Mouse (Mus musculus) hindbrain, embryonic 11.5 days (tissue): Measurements from ENCODE around the gene Dock7. TPM values are rescaled to one million over a fixed set of nuclear protein-coding genes. Genes with fewer than 3 reads are reported as not detected.
"Not testable (repeated sequence)": the region's sequence is repeated elsewhere in the genome, so short reads cannot be mapped to it uniquely, and the experiment has no call there.

Experiments
- ATAC-seq: fragments of 200-750 bp; cut with Nextera tagmentation; 2 replicates; pipeline ENCODE4 v1.8.0; 2017; ENCODE audit warnings: mild to moderate bottlenecking, moderate TSS enrichment, moderate library complexity; ENCODE audit not compliant: low FRiP score
- DNase-seq: peaks from one replicate; pipeline ENCODE4 v3.0.0-alpha.2; 2015; ENCODE audit warnings: low spot score
- H3K27ac ChIP-seq: fragments of 300-500 bp; sonication (generic); 2 replicates; pipeline ENCODE4 v1.5.1; 2014; ENCODE audit warnings: mild to moderate bottlenecking, low read depth, low read length
- H3K27me3 ChIP-seq: fragments of 300-500 bp; sonication (generic); 2 replicates; pipeline ENCODE4 v1.6.1; 2014; ENCODE audit warnings: mild to moderate bottlenecking, low read length, moderate library complexity, mixed read lengths; ENCODE audit not compliant: control insufficient read depth, insufficient read depth
- H3K36me3 ChIP-seq: fragments of 300-500 bp; sonication (generic); 2 replicates; pipeline ENCODE4 v1.6.1; 2014; ENCODE audit warnings: mild to moderate bottlenecking, low read length, moderate library complexity, mixed read lengths; ENCODE audit not compliant: control insufficient read depth, insufficient read depth
- H3K4me1 ChIP-seq: fragments of 300-500 bp; sonication (generic); replicated peaks from 2 replicates; pipeline ENCODE4 v1.6.1; 2014; ENCODE audit warnings: low read length, mixed read lengths; ENCODE audit not compliant: control insufficient read depth, insufficient read depth
- H3K4me2 ChIP-seq: fragments of 300-500 bp; sonication (generic); replicated peaks from 2 replicates; pipeline ENCODE4 v1.6.1; 2014; ENCODE audit warnings: mild to moderate bottlenecking, low read depth, low read length
- H3K4me3 ChIP-seq: fragments of 300-500 bp; sonication (generic); 2 replicates; pipeline ENCODE4 v1.5.1; 2014; ENCODE audit warnings: low read depth, low read length
- H3K9ac ChIP-seq: fragments of 300-500 bp; sonication (generic); 2 replicates; pipeline ENCODE4 v1.6.1; 2014; ENCODE audit warnings: low read depth, low read length
- H3K9me3 ChIP-seq: fragments of 300-500 bp; sonication (generic); 2 replicates; pipeline ENCODE4 v1.6.1; 2016; ENCODE audit warnings: low read length; ENCODE audit not compliant: control insufficient read depth
- WGBS: fragments of 180-500 bp; shearing (Covaris S2); extraction: QIAGEN DNeasy Blood & Tissue Kit; methylation state at CpG from one replicate; pipeline ENCODE4 v1.1.7; 2014; 5-methylcytosine and 5-hydroxymethylcytosine counted together
- polyA plus RNA-seq: library from polyadenylated mRNA; unstranded; fragments of >200 nt; fragmentation: Nextera tagmentation; extraction: Ambion mirVana; gene quantifications from 2 replicates; pipeline ENCODE4 v1.2.1, GENCODE M21; 2014

The Dock7 gene
- polyA plus RNA-seq, 1 experiment from 2014 or later: 104 TPM

DNA sequence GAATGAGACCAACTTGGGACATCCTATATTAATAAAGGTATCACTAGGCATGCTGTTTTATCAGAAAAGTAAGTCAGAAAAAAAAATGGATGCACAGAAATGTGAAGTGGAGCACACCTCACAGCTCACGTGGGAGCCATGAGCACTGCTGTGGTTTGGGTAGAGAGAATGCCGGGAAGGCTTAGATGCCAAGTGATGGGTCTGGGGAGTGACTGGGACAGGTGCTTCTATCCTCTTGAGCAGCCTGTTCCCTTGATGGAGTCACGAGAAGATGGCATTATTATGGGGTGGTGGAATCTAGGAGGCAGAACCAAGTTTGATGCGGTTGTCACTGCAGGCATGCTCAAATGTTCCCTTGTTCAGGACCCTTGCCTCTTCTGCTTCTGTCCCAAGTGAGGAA, 109.7 kb downstream of the Dock7 start:
- no peak for DNase-seq
- H3K36me3 ChIP-seq: no peaks in the 10 kb centered on the region
- no peak overlapping the region for H3K4me3 ChIP-seq
- ATAC-seq: no peak
- no peak overlapping the region for H3K27ac ChIP-seq
- H3K9ac ChIP-seq: no peak overlapping the region
- H3K4me1 ChIP-seq: no peaks in the 10 kb centered on the region
- H3K27me3 ChIP-seq: no peaks in the 10 kb centered on the region
- 90% methylated on average over 4 of the region's 4 CpGs for WGBS
- H3K4me2 ChIP-seq: no peak overlapping the region
- no peaks in the 10 kb centered on the region for H3K9me3 ChIP-seq

GRCm38 (mm10) chr4:99006319-99006718, 114.4 kb downstream of the Dock7 start:
- no peaks in the 10 kb centered on the region for H3K4me1 ChIP-seq

GRCm38 (mm10) chr4:99005574-99005973, 115.1 kb downstream of the Dock7 start:
- DNase-seq (no peak), ATAC-seq (no peak)
- no peaks in the 10 kb centered on the region for H3K27me3 ChIP-seq
- no peaks in the 10 kb centered on the region for H3K4me1 ChIP-seq
- no peaks in the 10 kb centered on the region for H3K9me3 ChIP-seq
- no peak overlapping the region for H3K4me3 ChIP-seq
- H3K9ac ChIP-seq: no peak overlapping the region
- WGBS: 97% methylated on average over 2 of the region's 2 CpGs
- no peak overlapping the region for H3K4me2 ChIP-seq
- no peaks in the 10 kb centered on the region for H3K36me3 ChIP-seq
- no peak overlapping the region for H3K27ac ChIP-seq

More at GRCm38 (mm10) chr4:99006319-99006718, 114.4 kb downstream of the Dock7 start:
- ATAC-seq (no peak), DNase-seq (no peak)
- Histone ChIP-seq H3K27ac (no peak overlapping the region), H3K27me3 (no peaks in the 10 kb centered on the region), H3K36me3 (no peaks in the 10 kb centered on the region), H3K4me2 (no peak overlapping the region), H3K4me3 (no peak overlapping the region), H3K9me3 (no peaks in the 10 kb centered on the region), H3K9ac (no peak overlapping the region)
- WGBS: 94% methylated on average over 2 of the region's 2 CpGs

DNA sequence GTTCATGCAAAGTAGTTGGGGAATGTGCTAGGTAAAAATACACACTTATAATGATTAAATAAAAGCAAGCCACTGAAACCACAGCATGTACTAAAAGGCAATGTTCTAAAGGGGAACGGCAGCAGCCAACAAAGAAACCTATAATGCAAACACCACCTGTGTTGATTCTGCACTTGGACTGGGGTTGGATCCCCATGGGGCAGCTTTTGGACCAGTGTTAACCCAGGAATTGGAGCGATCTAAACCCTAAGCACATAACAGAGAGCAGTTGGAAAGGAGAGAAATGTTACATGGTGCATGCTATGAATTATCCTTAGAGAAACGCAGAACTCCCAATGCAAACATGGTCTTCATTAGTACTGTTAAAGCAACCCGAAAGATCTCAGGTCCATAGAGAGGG, 127.2 kb downstream of the Dock7 start:
- Histone ChIP-seq H3K4me1 (no peaks in the 10 kb centered on the region), H3K27me3 (no peaks in the 10 kb centered on the region), H3K4me2 (no peak overlapping the region), H3K9me3 (no peaks in the 10 kb centered on the region), H3K27ac (no peak overlapping the region), H3K36me3 (no peaks in the 10 kb centered on the region), H3K4me3 (no peak overlapping the region), H3K9ac (no peak overlapping the region)
- ATAC-seq (no peak), DNase-seq (no peak)
- WGBS: 85% methylated on average over 4 of the region's 4 CpGs

GRCm38 (mm10) chr4:98984701-98985100, 136.0 kb downstream of the Dock7 start:
- DNase-seq (no peak), ATAC-seq (no peak)
- Histone ChIP-seq H3K4me2 (no peak overlapping the region), H3K9me3 (no peaks in the 10 kb centered on the region), H3K4me1 (no peaks in the 10 kb centered on the region), H3K27me3 (no peaks in the 10 kb centered on the region), H3K36me3 (no peaks in the 10 kb centered on the region; the same call in 1 of the 2 replicates), H3K9ac (no peak overlapping the region), H3K4me3 (no peak overlapping the region), H3K27ac (no peak overlapping the region)
- WGBS: 91% methylated on average over 8 of the region's 8 CpGs

GRCm38 (mm10) chr4:98979976-98980375, 140.7 kb downstream of the Dock7 start:
- not testable (repeated sequence) for H3K4me2 ChIP-seq, ATAC-seq, H3K9me3 ChIP-seq, DNase-seq, H3K36me3 ChIP-seq, H3K9ac ChIP-seq, H3K4me3 ChIP-seq, H3K4me1 ChIP-seq, H3K27me3 ChIP-seq, H3K27ac ChIP-seq
- 90% methylated on average over 3 of the region's 3 CpGs for WGBS

- Histone ChIP-seq H3K36me3 (0 out of 2 replicates have a peak, but pooled peaks cover 2% of the 10 kb centered on the region), H3K4me1 (no peaks in the 10 kb centered on the region), H3K4me2 (no peak overlapping the region), H3K9me3 (no peaks in the 10 kb centered on the region), H3K27ac (no peak overlapping the region), H3K9ac (no peak overlapping the region), H3K4me3 (no peak overlapping the region), H3K27me3 (no peaks in the 10 kb centered on the region)
- 96% methylated on average over 2 of the region's 2 CpGs for WGBS
- DNase-seq: no peak
- no peak for ATAC-seq
Measured at GRCm38 (mm10) chr4:98978693-98979092, 142.0 kb downstream of the Dock7 start.

DNA sequence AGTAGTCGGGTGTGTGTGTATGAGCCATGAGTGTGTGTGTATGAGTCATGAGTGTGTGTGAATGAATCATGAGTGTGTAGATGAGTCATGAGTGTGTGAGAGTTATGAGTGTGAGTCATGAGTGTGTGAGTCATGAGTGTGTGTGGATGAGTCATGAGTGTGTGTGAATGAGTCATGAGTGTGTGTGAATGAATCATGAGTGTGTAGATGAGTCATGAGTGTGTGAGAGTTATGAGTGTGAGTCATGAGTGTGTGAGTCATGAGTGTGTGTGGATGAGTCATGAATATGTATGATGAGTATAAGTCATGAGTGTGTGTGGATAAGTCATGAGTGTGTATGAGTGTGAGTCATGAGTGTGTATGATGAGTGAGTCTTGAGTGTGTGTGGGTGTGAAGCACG, 142.4 kb downstream of the Dock7 start:
- not testable (repeated sequence) for H3K36me3 ChIP-seq, ATAC-seq
- 97% methylated on average over 2 of the region's 2 CpGs for WGBS

DNA sequence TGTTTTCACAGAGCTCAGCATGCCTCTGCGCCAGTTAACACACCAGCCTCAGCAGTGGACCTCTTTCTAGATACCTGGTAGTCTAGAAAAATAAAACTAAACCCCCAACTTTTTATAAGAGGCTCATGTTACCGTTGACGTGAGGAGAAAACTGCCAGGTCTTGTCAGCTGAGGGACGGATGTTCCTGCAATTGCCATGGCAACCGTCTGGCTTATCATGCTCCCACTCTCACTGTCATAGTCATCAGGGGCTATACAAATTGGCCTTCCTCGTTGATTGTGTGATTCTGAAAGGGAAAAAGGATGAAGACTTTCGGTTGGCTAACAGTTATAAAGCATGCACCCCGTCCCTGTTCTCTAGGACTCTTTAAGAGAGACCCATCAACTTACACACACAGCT, 145.0 kb downstream of the Dock7 start:
- Histone ChIP-seq H3K4me1 (no peaks in the 10 kb centered on the region), H3K27me3 (no peaks in the 10 kb centered on the region), H3K9ac (no peak overlapping the region), H3K36me3 (0 out of 2 replicates have a peak, but pooled peaks cover 6% of the 10 kb centered on the region), H3K9me3 (no peaks in the 10 kb centered on the region), H3K27ac (no peak overlapping the region), H3K4me3 (no peak overlapping the region), H3K4me2 (no peak overlapping the region)
- ATAC-seq (no peak), DNase-seq (no peak)
- WGBS: 58% methylated on average over 8 of the region's 8 CpGs

More for the DNA sequence above, 142.4 kb downstream of the Dock7 start:
- H3K27me3 ChIP-seq, DNase-seq, H3K4me2 ChIP-seq, H3K4me3 ChIP-seq, H3K9ac ChIP-seq, H3K4me1 ChIP-seq, H3K27ac ChIP-seq, H3K9me3 ChIP-seq: not testable (repeated sequence)
